Mouse (Mus musculus): ENCODE measurements around the gene Acsl1. TPM values are rescaled to one million over a fixed set of nuclear protein-coding genes. Genes with fewer than 3 reads are reported as not detected.

Acsl1 gene
- total RNA-seq, 1 experiment from 2014 or later, result 59.9 TPM

DNA sequence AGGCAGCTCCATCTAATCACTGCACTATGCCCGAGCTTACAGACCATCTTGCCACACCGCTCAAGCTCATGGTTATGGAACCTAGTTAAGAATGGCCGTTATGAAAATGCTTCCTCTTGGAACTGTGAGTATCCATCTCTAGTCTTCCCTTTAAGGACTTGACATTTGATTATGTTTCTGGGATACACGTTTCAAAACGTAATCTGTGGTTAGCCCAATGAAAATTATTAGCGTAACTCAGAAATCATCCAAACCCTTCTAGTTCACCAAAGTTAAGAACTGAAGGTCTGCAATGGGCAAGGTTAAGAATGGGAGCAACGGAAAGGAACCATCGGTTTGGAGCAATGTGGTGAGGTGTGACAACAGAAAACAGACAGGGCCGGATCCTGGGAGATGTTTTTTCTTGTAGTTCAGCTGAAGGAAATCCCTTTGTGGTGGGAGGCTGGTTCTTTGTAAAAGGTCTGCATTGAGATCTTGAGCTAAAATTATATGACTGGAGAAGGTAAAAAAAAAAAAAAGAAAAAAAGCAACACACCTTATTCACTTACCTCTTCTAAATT is 1.2 kb downstream of the Acsl1 start:
- ATAC-seq (replicated peaks; ENCODE audit: insufficient number of reproducible peaks, low FRiP score, low TSS enrichment, poor library complexity, severe bottlenecking), result no peak

DNA sequence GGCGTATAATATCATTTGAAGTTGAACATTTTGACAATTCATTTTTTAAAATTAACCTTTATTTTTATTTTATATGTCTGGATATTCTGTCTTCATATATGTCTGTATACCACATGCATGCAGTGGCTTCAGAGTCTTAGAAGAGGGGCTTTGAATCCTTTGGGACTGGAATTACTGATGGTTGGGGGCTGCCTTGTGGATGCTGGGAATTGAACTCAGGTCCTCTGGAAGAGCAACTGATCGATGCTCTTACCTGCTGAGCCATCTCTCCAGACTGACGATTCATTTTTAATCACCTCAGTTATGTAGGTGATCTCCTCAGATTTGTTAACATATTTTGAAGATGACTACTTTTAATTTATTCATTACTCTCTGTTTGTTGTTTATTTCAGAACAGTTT is 3.3 kb downstream of the Acsl1 start:
- no peak for ATAC-seq (replicated peaks; ENCODE audit: insufficient number of reproducible peaks, low FRiP score, low TSS enrichment, poor library complexity, severe bottlenecking)

DNA sequence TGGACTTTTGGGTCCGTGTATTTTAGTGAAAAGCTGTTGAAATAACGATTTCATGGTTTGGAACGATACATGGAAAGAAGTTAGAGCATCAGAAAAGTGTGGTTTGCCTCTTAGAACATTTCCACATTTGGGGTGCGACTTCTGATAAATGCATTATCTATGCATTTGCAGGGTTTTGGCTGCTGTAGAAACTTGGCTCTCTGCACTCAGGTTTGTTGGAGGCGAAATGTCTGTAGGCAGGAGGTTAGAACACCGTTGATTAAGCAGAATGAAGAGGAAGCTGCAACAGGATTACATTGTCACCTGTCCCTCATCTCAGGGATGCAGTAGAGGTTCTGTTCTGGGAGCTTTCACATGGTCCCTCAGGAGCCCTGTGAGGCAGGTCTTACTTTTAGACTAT is 3.8 kb downstream of the Acsl1 start:
- ATAC-seq (replicated peaks; ENCODE audit: insufficient number of reproducible peaks, low FRiP score, low TSS enrichment, poor library complexity, severe bottlenecking), result no peak

GRCm38 (mm10) chr8:46475404-46475803 is 4.6 kb downstream of the Acsl1 start:
- ATAC-seq (replicated peaks; ENCODE audit: insufficient number of reproducible peaks, low FRiP score, low TSS enrichment, poor library complexity, severe bottlenecking), result no peak

DNA sequence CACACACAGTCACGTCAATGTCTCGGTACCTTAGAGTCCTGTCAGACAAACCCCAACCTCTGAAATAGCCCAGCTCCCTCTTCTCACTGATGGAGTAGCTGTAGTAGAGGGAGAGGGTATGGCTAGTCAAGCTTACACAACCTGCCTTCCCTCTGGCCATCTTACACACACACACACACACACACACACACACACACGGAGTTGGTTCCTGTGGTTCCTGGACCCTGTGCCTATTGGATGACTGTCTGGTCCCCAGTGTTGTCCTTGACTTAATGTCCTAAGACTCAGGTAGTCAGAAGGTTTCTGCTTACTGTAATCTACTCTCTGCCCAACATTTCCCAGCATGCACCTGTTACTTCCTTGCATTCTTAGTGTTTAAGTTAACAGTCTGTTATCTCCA is 5.1 kb downstream of the Acsl1 start:
- ATAC-seq (replicated peaks; ENCODE audit: insufficient number of reproducible peaks, low FRiP score, low TSS enrichment, poor library complexity, severe bottlenecking), result no peak

DNA sequence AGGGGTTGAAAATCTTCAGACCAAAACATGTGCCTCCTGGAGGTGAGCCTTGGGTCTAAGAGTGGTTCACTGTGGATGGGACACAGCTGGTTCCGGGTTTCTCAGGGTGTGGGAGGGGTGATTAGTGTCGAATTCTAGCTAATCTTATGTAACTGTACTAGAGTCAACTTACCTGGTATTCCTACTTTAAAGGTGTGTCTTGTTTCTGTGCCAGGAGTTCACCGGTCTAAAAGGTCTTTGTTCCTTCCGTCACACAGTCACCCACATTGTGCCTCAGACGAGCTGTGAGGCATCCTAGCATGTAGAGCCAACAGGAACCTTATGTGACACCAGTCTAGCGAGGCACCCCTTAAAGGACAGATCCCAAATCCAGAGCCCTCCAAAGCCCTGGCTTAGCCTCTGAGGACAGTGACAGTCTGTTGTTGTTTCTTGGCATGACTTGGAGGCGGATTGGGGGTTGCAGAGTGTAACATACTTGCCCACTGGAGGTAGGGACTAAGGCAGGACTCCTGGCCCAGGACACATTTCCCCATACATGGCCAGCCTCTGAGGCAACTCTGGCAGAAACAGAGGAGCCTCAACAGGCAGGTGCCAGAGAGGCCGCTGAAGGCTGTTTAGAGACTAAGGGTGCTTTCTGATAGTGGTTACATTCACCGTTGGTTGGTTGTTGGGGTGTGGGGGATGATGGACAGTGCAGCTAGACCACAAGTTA is 7.1 kb downstream of the Acsl1 start:
- no peak for ATAC-seq (replicated peaks; ENCODE audit: insufficient number of reproducible peaks, low FRiP score, low TSS enrichment, poor library complexity, severe bottlenecking)

GRCm38 (mm10) chr8:46478783-46479182 is 7.9 kb downstream of the Acsl1 start:
- ATAC-seq (replicated peaks; ENCODE audit: insufficient number of reproducible peaks, low FRiP score, low TSS enrichment, poor library complexity, severe bottlenecking), result no peak

- ATAC-seq (replicated peaks; ENCODE audit: insufficient number of reproducible peaks, low FRiP score, low TSS enrichment, poor library complexity, severe bottlenecking), result no peak
These were observed 9.1 kb downstream of the Acsl1 start for GRCm38 (mm10) chr8:46479794-46480532.

DNA sequence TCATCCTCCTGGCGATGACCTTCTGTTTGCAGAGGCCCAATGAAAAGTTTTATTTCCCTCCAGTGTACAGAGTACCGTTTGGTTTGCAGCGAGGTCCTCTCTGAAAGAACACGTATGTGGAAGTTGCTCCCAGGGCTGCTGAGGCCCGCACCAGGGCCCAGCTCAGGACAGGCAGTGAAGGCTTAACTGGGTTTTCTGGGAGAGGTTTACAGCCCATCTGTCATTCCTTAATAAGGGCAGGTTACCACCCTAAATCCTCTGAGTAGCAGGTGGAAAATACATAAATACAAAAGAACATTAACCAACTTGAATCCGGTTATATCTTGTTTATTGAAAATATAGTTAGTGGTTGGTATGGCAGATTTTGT is 9.7 kb downstream of the Acsl1 start:
- no peak for ATAC-seq (replicated peaks; ENCODE audit: insufficient number of reproducible peaks, low FRiP score, low TSS enrichment, poor library complexity, severe bottlenecking)

- ATAC-seq (replicated peaks; ENCODE audit: insufficient number of reproducible peaks, low FRiP score, low TSS enrichment, poor library complexity, severe bottlenecking), result no peak
These were observed 11.9 kb downstream of the Acsl1 start for GRCm38 (mm10) chr8:46482771-46483170.

GRCm38 (mm10) chr8:46483247-46483646 is 12.4 kb downstream of the Acsl1 start:
- no peak for ATAC-seq (replicated peaks; ENCODE audit: insufficient number of reproducible peaks, low FRiP score, low TSS enrichment, poor library complexity, severe bottlenecking)

- no peak for ATAC-seq (replicated peaks; ENCODE audit: insufficient number of reproducible peaks, low FRiP score, low TSS enrichment, poor library complexity, severe bottlenecking)
These were observed 13.2 kb downstream of the Acsl1 start for GRCm38 (mm10) chr8:46484077-46484476.

DNA sequence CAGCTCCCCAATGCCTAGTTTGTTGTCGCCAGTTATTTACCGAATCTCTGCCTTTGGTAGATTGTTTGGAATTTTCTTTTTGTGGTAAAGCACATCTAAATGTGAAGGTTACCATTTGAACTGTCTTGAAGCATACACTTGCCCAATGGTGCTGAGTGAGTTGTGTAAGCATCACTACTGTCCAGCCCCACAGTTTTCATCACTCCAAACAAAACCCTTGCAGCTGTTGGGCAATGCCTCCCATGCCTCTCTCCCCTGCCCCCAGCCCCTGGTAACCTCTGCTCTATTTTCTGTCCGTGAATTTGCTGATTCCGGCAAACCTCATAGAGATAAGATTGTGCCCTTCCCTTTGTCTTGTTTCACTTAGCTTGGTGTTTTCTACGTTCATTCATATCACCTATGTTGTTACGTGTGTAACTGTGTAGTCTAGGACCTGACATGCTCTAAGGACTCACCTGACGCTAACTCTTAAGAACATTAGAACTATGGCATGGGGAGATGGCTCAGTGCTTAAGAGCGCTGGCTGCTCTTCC is 14.2 kb downstream of the Acsl1 start:
- no peak for ATAC-seq (replicated peaks; ENCODE audit: insufficient number of reproducible peaks, low FRiP score, low TSS enrichment, poor library complexity, severe bottlenecking)

- ATAC-seq (replicated peaks; ENCODE audit: insufficient number of reproducible peaks, low FRiP score, low TSS enrichment, poor library complexity, severe bottlenecking), result no peak
These were observed 17.3 kb downstream of the Acsl1 start for GRCm38 (mm10) chr8:46488085-46488561.

GRCm38 (mm10) chr8:46489196-46489595 is 18.4 kb downstream of the Acsl1 start:
- ATAC-seq (replicated peaks; ENCODE audit: insufficient number of reproducible peaks, low FRiP score, low TSS enrichment, poor library complexity, severe bottlenecking), result no peak

- no peak for ATAC-seq (replicated peaks; ENCODE audit: insufficient number of reproducible peaks, low FRiP score, low TSS enrichment, poor library complexity, severe bottlenecking)
These were observed 19.4 kb downstream of the Acsl1 start for GRCm38 (mm10) chr8:46490250-46490649.

- no peak for ATAC-seq (replicated peaks; ENCODE audit: insufficient number of reproducible peaks, low FRiP score, low TSS enrichment, poor library complexity, severe bottlenecking)
These were observed 20.0 kb downstream of the Acsl1 start for GRCm38 (mm10) chr8:46490821-46491220.

- no peak for ATAC-seq (replicated peaks; ENCODE audit: insufficient number of reproducible peaks, low FRiP score, low TSS enrichment, poor library complexity, severe bottlenecking)
These were observed 22.8 kb downstream of the Acsl1 start for GRCm38 (mm10) chr8:46493495-46494170.

DNA sequence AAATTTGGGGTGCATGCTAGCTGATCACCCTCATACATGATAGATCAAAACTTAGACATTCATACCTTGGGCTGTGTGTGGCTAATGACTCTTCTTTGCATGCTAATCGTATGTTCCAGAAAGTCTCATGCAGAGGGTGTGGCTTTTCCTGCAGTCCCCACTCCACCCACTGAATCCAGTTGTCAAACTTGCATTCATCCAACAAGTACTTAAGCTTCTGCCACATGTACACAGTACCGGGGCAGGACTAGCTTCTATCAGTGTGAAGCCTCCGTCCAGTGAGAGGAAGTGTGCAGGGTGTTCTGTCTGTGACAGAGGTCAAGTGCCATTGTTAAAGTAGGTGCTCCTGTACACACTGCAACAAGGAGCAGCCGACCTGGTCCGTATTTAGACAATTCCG is 26.0 kb downstream of the Acsl1 start:
- peak; percentile 36; the same call in 1 of the 2 replicates for ATAC-seq (replicated peaks; ENCODE audit: insufficient number of reproducible peaks, low FRiP score, low TSS enrichment, poor library complexity, severe bottlenecking)
